Mouse (Mus musculus) intestine, embryonic 15.5 days (tissue): ENCODE measurements around the gene Syp. TPM values are rescaled to one million over a fixed set of nuclear protein-coding genes. Genes with fewer than 3 reads are reported as not detected.

Experiments
- ATAC-seq: fragments of 200-750 bp; cut with Nextera tagmentation; 2 replicates; pipeline ENCODE4 v1.8.0; 2017; ENCODE audit warnings: moderate TSS enrichment, moderate library complexity
- H3K27ac ChIP-seq: fragments of 300-500 bp; sonication (generic); 2 replicates; pipeline ENCODE4 v1.5.1; 2015; ENCODE audit warnings: mild to moderate bottlenecking, inconsistent platforms
- H3K27me3 ChIP-seq: fragments of 300-500 bp; sonication (generic); replicated peaks from 2 replicates; pipeline ENCODE4 v1.6.1; 2015; ENCODE audit warnings: inconsistent platforms
- H3K36me3 ChIP-seq: fragments of 300-500 bp; sonication (generic); 2 replicates; pipeline ENCODE4 v1.6.1; 2015; ENCODE audit warnings: inconsistent platforms
- H3K4me1 ChIP-seq: fragments of 300-500 bp; sonication (generic); replicated peaks from 2 replicates; pipeline ENCODE4 v1.6.1; 2015; ENCODE audit warnings: inconsistent platforms
- H3K4me2 ChIP-seq: fragments of 300-500 bp; sonication (generic); replicated peaks from 2 replicates; pipeline ENCODE4 v1.6.1; 2015; ENCODE audit warnings: mild to moderate bottlenecking, inconsistent platforms
- H3K4me3 ChIP-seq: fragments of 300-500 bp; sonication (generic); replicated peaks from 2 replicates; pipeline ENCODE4 v1.5.1; 2015; ENCODE audit warnings: inconsistent platforms
- H3K9ac ChIP-seq: fragments of 300-500 bp; sonication (generic); 2 replicates; pipeline ENCODE4 v1.6.1; 2015; ENCODE audit warnings: inconsistent platforms
- H3K9me3 ChIP-seq: fragments of 300-500 bp; sonication (generic); 2 replicates; pipeline ENCODE4 v1.6.1; 2016; ENCODE audit warnings: inconsistent platforms
- whole genome bisulfite sequencing: fragments of 180-500 bp; shearing (Covaris S2); methylation state at CpG from one replicate; pipeline ENCODE4 v1.1.7; 2015; 5-methylcytosine and 5-hydroxymethylcytosine counted together
- polyA plus RNA-seq: library from polyadenylated mRNA; unstranded; fragments of >200 nt; fragmentation: Nextera tagmentation; extraction: Ambion mirVana; gene quantifications from 2 replicates; pipeline ENCODE4 v1.2.1, GENCODE M21; 2015

The Syp gene
- polyA plus RNA-seq, 1 experiment from 2014 or later = 6.5 TPM

DNA sequence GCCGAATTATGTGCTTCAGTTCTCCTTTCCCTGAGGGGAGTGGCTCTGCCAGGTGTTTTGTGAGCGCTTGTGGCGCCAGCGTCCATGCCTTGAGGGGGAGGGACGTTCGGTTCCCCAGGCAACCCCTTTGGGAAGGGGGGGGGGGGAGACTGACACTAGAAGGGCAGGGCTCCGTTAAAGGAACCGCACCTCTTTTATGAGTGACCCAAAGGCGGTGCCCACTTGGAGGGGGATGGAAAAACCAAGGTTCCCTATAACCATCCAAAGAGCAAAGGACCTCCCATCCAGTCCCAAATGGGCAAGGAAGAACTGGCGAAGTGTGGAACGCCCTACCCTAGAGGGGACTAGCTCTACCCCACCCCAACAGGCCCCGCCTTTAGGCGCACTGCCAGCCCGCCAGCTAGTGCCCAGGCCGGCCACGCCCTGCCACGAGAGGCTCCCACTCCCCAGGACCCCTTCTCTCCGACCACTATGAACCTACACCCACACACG lies 32.2 kb downstream of the Syp start:
- ATAC-seq = peak; percentile 77
- H3K27me3 ChIP-seq = no peaks in the 10 kb centered on the region
- H3K4me3 ChIP-seq = peak overlapping the region; percentile 57
- peak overlapping the region; percentile 53 for H3K4me2 ChIP-seq
- no peaks in the 10 kb centered on the region for H3K36me3 ChIP-seq
- H3K27ac ChIP-seq = peak overlapping the region; percentile 79
- H3K9me3 ChIP-seq = no peaks in the 10 kb centered on the region
- H3K4me1 ChIP-seq = no peaks in the 10 kb centered on the region
- H3K9ac ChIP-seq = peak overlapping the region; percentile 58
- 25% methylated on average over 19 of the region's 19 CpGs for WGBS

DNA sequence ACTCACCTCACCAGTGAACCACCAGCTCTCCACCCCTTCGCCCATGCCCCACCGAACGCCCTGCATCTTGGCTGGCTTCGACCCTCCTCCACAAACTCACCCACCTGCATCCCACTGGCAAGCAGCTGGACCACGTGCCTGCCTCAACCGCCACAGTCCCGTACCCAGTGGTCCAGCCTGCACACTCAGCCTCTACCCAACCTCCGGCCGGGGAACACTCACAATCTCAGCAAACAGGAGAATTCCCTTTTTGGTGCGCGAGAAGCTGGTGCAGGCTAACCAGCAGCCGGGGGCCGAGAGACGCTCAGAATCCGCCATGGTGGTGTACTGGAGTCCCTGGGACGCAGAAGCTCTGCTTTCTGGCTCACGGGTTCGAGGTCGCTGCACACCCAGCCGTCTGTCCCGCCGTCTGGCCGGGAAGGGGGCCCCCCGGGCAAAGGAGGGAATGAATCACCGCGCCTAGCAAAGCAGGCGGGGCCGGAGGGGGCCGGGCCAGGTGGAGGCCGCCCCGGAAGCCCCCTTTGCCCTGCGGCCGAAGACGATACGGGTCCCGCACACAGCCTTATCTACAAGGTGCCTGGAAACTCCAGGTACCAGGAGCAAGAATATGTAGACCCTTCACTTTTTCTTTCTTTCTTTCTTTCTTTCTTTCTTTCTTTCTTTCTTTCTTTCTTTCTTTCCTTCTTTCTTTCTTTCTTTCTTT lies 32.8 kb downstream of the Syp start, which contains the start of gene Plp2:
Plp2 (minus strand) TSS at position 470 of the 703 bp plus-strand sequence.
- Histone ChIP-seq H3K27me3 (no peaks in the 10 kb centered on the region), H3K4me2 (peak within 1 kb of the TSS; percentile 53), H3K36me3 (no peaks in the 10 kb centered on the region), H3K9ac (peak within 1 kb of the TSS; percentile 58), H3K9me3 (no peaks in the 10 kb centered on the region), H3K4me3 (peak within 1 kb of the TSS; percentile 57), H3K27ac (peak within 1 kb of the TSS; percentile 79), H3K4me1 (no peaks in the 10 kb centered on the region)
- ATAC-seq = peak; percentile 67
- 20% methylated on average over 36 of the region's 36 CpGs for whole genome bisulfite sequencing

GRCm38 (mm10) chrX:7672739-7673138 lies 34.5 kb downstream of the Syp start:
- WGBS = 42% methylated on average over 6 of the region's 6 CpGs
- no peak overlapping the region for H3K4me3 ChIP-seq
- no peaks in the 10 kb centered on the region for H3K4me1 ChIP-seq
- H3K9ac ChIP-seq = no peak overlapping the region
- H3K9me3 ChIP-seq = no peaks in the 10 kb centered on the region
- no peak overlapping the region for H3K27ac ChIP-seq
- no peak for ATAC-seq
- no peaks in the 10 kb centered on the region for H3K36me3 ChIP-seq
- no peaks in the 10 kb centered on the region for H3K27me3 ChIP-seq
- no peak overlapping the region for H3K4me2 ChIP-seq

DNA sequence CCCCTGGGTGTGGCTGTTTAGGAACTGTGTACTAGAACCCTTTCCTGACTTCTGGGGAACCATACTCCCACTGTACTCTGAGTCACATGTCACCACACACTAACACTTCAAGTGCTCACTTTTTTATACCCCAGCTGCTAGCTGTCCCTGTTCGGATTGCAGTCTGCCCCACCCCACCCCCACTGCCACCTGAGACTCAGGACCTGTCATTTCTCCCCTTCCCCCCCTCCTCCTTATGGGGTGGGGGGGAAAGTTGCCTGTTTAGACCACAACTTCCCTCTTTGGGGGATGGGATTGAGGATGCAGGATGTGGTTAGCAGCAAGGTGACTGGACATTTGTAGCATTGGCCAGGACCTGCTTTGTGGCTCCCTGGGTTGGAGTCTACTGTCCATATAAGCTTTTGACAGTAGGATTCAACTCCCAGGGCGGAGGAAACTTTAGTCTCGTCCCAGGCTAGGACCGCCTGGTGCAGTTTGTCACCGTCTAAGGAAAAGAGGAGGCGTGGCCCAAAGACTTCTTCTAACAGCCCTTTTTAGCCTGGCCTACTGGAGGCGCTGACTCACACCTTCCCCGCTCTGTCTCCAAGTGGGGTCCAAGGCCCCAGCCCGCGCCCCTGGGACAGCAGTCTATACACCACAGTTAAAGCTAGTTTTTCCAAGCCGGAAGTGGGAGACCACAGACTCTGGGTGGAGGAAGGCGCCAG lies 35.5 kb downstream of the Syp start:
- peak overlapping the region; percentile 66 for H3K27ac ChIP-seq
- H3K4me1 ChIP-seq = no peaks in the 10 kb centered on the region
- H3K9me3 ChIP-seq = no peaks in the 10 kb centered on the region
- H3K27me3 ChIP-seq = no peaks in the 10 kb centered on the region
- WGBS = 33% methylated on average over 12 of the region's 12 CpGs
- H3K4me2 ChIP-seq = peak overlapping the region; percentile 58
- 0 out of 2 replicates have a peak overlapping the region, but pooled peaks have one; percentile 28 for H3K4me3 ChIP-seq
- peak; percentile 27 for ATAC-seq
- no peaks in the 10 kb centered on the region for H3K36me3 ChIP-seq
- H3K9ac ChIP-seq = 0 out of 2 replicates have a peak overlapping the region, but pooled peaks have one; percentile 28

GRCm38 (mm10) chrX:7674284-7675000 lies 36.2 kb downstream of the Syp start:
- H3K9me3 ChIP-seq = no peaks in the 10 kb centered on the region
- peak overlapping the region; percentile 28 for H3K9ac ChIP-seq
- H3K27me3 ChIP-seq = no peaks in the 10 kb centered on the region
- peak overlapping the region; percentile 58 for H3K4me2 ChIP-seq
- no peaks in the 10 kb centered on the region for H3K36me3 ChIP-seq
- peak overlapping the region; percentile 66 for H3K27ac ChIP-seq
- ATAC-seq = peak; percentile 37
- WGBS = 27% methylated on average over 28 of the region's 28 CpGs
- H3K4me3 ChIP-seq = peak overlapping the region; percentile 28
- no peaks in the 10 kb centered on the region for H3K4me1 ChIP-seq

- H3K36me3 ChIP-seq = no peaks in the 10 kb centered on the region
- peak; percentile 1; the same call in 1 of the 2 replicates for ATAC-seq
- peak overlapping the region; percentile 28 for H3K4me3 ChIP-seq
- no peaks in the 10 kb centered on the region for H3K4me1 ChIP-seq
- no peaks in the 10 kb centered on the region for H3K9me3 ChIP-seq
- 34% methylated on average over 10 of the region's 10 CpGs for WGBS
- H3K9ac ChIP-seq = peak overlapping the region; percentile 28
- no peaks in the 10 kb centered on the region for H3K27me3 ChIP-seq
- peak overlapping the region; percentile 58 for H3K4me2 ChIP-seq
- H3K27ac ChIP-seq = peak overlapping the region; percentile 66
Observed at GRCm38 (mm10) chrX:7675001-7675380, 36.7 kb downstream of the Syp start.

- Histone ChIP-seq H3K27ac (no peak overlapping the region), H3K9me3 (no peaks in the 10 kb centered on the region), H3K4me1 (no peaks in the 10 kb centered on the region), H3K4me3 (no peak overlapping the region), H3K4me2 (no peak overlapping the region), H3K36me3 (no peaks in the 10 kb centered on the region), H3K9ac (no peak overlapping the region), H3K27me3 (no peaks in the 10 kb centered on the region)
- WGBS = 42% methylated on average over 3 of the region's 3 CpGs
- no peak for ATAC-seq
Observed at GRCm38 (mm10) chrX:7678986-7679385, 40.7 kb downstream of the Syp start.

GRCm38 (mm10) chrX:7679405-7680056 lies 41.3 kb downstream of the Syp start:
- Histone ChIP-seq H3K4me2 (peak overlapping the region; percentile 64), H3K27me3 (no peaks in the 10 kb centered on the region), H3K4me3 (peak overlapping the region; percentile 25), H3K27ac (no peak overlapping the region), H3K4me1 (no peaks in the 10 kb centered on the region), H3K36me3 (no peaks in the 10 kb centered on the region), H3K9ac (0 out of 2 replicates have a peak overlapping the region, but pooled peaks have one; percentile 26), H3K9me3 (no peaks in the 10 kb centered on the region)
- ATAC-seq = peak; percentile 96
- WGBS = 15% methylated on average over 27 of the region's 27 CpGs

- peak overlapping the region; percentile 64 for H3K4me2 ChIP-seq
- WGBS = 23% methylated on average over 12 of the region's 12 CpGs
- H3K9me3 ChIP-seq = no peaks in the 10 kb centered on the region
- no peaks in the 10 kb centered on the region for H3K27me3 ChIP-seq
- no peaks in the 10 kb centered on the region for H3K4me1 ChIP-seq
- no peak for ATAC-seq
- H3K9ac ChIP-seq = 0 out of 2 replicates have a peak overlapping the region, but pooled peaks have one; percentile 26
- H3K36me3 ChIP-seq = no peaks in the 10 kb centered on the region
- H3K4me3 ChIP-seq = peak overlapping the region; percentile 25
- H3K27ac ChIP-seq = no peak overlapping the region
Observed at GRCm38 (mm10) chrX:7680057-7680412, 41.8 kb downstream of the Syp start.

GRCm38 (mm10) chrX:7680864-7681263 lies 42.6 kb downstream of the Syp start, which contains the start of gene Magix:
TSS of gene Magix (minus strand) at chrX:7681251.
- peak within 1 kb of the TSS; percentile 25 for H3K4me3 ChIP-seq
- H3K4me1 ChIP-seq = no peaks in the 10 kb centered on the region
- H3K27ac ChIP-seq = no peak within 1 kb of the TSS
- H3K9me3 ChIP-seq = no peaks in the 10 kb centered on the region
- no peaks in the 10 kb centered on the region for H3K27me3 ChIP-seq
- 0 out of 2 replicates have a peak within 1 kb of the TSS, but pooled peaks have one; percentile 26 for H3K9ac ChIP-seq
- peak within 1 kb of the TSS; percentile 64 for H3K4me2 ChIP-seq
- WGBS = 63% methylated on average over 14 of the region's 14 CpGs
- no peaks in the 10 kb centered on the region for H3K36me3 ChIP-seq
- no peak for ATAC-seq

DNA sequence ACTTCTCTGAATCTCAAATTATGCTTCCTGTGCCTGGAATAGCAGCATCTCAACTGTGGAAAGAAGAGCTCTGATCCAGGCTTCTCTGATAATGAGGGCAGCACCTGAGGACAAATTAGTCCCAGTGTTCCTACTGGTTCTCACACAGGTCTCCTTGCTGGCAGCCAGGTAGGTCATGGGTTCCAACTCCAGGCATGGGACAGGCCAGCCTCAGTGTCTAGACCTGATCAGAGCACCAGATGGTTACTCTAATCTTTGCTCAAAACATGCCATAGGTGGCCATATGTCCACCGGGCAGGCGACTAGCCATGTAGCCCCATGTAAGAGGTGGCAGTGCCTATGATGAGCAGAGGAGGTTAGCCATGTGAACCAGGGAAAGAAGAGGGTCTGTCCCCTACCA lies 50.0 kb downstream of the Syp start:
- WGBS = 98% methylated on average over 2 of the region's 2 CpGs

More for the DNA sequence above, 50.0 kb downstream of the Syp start:
- Histone ChIP-seq H3K9me3 (no peaks in the 10 kb centered on the region), H3K27me3 (no peaks in the 10 kb centered on the region), H3K27ac (no peak overlapping the region), H3K4me1 (no peaks in the 10 kb centered on the region), H3K4me3 (no peak overlapping the region), H3K4me2 (no peak overlapping the region), H3K36me3 (no peaks in the 10 kb centered on the region), H3K9ac (no peak overlapping the region)
- ATAC-seq = no peak
